Mouse (Mus musculus) urinary bladder, adult 2 months (tissue): ENCODE data around the gene Dapp1. TPM values are rescaled to one million over a fixed set of nuclear protein-coding genes. Genes with fewer than 3 reads are reported as not detected.
"Not testable (repeated sequence)": the region's sequence is repeated elsewhere in the genome, so short reads cannot be mapped to it uniquely, and the experiment has no call there.

ENCODE experiments used
- DNase-seq: peaks from one replicate; pipeline ENCODE4 v3.0.0; 2022; ENCODE audit warnings: low spot score
- polyA plus RNA-seq: library from polyadenylated mRNA; depleted of rRNA; stranded (reverse); fragments of >200 nt; gene quantifications from 2 replicates; pipeline ENCODE4 v1.2.3, GENCODE M21; 2012

Gene Dapp1
- polyA plus RNA-seq, 1 experiment, result 16.5 TPM

DNA sequence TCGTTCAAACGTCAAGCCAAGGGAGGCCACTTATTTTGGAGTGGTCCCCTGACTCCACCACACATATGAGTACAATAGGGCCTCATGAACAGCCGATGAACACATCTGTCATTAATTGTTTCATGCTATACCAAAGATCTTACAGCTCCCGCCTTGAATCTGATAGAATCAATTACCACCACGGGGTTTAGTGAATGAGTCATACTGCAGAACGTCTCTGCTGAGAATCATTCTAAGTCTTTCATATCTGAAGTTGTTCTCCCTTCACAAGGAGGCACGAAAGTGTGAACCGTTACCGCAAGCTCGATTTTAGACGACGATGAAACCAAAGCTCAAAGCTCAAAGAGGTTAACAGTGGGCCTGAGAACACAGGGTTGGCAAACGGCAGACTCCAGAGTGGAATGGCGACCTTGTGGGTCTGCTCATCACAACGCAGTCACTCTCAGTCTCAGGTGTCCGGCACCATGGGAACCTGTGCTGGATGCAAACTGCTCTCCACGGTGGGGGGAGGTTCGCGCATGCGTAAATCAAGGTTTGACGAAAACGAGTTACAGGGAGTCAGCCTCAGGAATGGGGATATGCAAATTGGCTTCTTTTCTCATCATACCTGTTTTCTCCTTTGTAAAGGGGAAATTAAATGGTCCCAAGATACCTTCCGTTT lies 27.0 kb downstream of the Dapp1 start:
- DNase-seq, result no peak

GRCm38 (mm10) chr3:137952914-137953880 lies 28.1 kb downstream of the Dapp1 start:
- DNase-seq, result no peak

GRCm38 (mm10) chr3:137952225-137952913 lies 29.0 kb downstream of the Dapp1 start:
- no peak for DNase-seq

- DNase-seq, result no peak
Measured at GRCm38 (mm10) chr3:137951819-137952218, 29.5 kb downstream of the Dapp1 start.

DNA sequence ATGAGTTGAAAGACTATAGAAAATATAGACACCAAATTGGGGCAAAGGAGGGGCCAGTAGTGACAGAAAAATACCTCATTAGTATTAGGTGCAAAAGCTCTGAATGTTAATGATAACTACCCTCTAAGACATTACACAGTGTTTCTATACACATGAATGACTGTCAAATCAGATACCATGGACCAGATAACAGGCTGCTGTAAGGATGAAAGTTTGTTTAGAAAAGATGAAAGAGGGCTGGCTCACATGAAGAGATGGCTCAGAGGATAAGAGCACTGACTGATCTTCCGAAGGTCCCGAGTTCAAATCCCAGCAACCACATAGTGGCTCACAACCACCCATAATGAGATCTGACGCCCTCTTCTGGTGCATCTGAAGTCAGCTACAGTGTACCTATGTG lies 30.0 kb downstream of the Dapp1 start:
- DNase-seq, result not testable (repeated sequence)

GRCm38 (mm10) chr3:137950191-137950885 lies 31.0 kb downstream of the Dapp1 start:
- DNase-seq, result no peak

GRCm38 (mm10) chr3:137947525-137947924 lies 33.8 kb downstream of the Dapp1 start:
- no peak for DNase-seq

- no peak for DNase-seq
Measured at GRCm38 (mm10) chr3:137946827-137947226, 34.5 kb downstream of the Dapp1 start.

GRCm38 (mm10) chr3:137943737-137944154 lies 37.6 kb downstream of the Dapp1 start:
- no peak for DNase-seq

- no peak for DNase-seq
Measured at GRCm38 (mm10) chr3:137942098-137942622, 39.2 kb downstream of the Dapp1 start.

DNA sequence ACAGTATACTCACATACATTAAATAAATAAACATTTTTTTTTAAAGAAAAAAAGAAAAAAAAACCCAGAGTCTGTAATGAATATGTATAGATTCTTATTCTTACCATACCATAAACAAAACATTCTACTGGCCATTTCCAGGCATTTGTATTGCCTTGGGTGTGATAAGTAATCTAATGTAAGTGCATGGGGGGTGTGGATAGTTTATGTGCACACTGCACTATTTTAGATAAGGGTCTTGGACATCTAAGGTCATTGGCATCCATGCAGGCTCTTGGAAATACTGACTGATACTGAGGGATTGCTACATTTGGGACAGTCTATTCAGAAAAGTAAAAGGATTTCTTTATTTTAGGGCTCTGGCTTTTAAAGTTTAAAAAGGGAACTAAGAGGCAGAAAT lies 39.8 kb downstream of the Dapp1 start:
- no peak for DNase-seq

GRCm38 (mm10) chr3:137940757-137941156 lies 40.6 kb downstream of the Dapp1 start:
- no peak for DNase-seq

DNA sequence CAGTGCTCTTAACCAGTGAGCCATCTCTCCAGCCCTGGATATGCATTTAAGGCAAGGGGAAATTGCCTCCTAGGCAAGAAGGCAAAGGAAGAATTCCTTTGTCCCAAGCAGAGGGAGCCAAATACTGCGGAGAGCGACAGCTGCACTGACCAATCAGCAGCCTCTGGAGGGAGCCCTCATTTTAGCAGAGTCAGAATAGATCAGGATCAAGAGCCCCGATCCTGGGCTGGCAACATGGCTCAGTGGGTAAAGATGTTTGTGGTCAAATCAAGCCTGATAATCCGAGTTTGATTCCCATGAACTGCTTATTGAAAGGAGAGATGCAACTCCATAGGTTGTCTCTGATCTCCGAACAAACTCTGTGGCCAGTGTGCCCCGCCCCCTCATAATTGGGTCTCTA lies 42.7 kb downstream of the Dapp1 start:
- DNase-seq, result no peak

GRCm38 (mm10) chr3:137936541-137936940 lies 44.8 kb downstream of the Dapp1 start:
- DNase-seq, result no peak

DNA sequence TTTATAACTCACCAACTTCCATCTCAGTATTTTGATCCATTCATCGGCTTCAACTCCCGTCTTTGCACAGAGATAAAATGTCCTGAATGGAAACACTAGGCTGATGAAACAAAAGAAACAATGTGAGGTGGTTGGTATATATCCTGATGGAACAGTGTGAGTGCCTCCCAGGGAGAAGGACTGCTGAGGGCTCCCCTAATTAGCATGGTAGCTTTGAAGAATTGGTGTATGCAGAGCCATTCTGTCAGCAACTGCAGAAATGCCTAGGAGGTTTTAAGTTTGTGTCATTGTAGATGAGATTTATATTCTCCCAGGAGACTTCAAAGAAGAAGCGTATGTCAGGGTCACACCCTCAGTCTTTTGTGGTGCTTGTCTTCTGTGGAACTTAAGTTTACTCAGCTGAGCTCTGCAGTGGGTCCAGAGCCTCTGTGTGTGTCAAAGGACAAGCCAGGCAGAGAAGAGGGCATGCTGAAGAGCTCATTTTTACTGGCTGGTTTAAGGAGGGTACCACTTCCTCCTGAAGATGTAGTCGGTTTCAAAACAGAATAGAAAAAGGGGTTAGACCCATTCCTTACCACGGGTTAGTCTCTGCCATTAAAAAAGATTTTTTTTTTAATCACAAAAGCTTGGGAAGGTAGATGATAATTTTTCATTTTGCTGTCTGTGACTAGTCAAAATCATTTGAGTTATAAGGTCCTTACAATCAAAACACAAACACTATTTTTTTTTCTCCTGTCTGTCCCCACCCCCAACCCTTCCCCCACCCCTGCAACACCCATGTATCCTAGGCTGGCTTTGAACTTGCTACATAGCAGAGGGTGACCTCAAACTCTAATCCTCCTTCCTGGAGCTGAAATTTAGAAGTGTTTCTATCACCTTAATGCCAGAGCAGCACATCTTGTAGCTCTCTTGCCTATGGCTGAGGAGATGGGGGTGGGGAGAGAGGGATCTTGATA lies 45.5 kb downstream of the Dapp1 start:
- DNase-seq, result no peak

DNA sequence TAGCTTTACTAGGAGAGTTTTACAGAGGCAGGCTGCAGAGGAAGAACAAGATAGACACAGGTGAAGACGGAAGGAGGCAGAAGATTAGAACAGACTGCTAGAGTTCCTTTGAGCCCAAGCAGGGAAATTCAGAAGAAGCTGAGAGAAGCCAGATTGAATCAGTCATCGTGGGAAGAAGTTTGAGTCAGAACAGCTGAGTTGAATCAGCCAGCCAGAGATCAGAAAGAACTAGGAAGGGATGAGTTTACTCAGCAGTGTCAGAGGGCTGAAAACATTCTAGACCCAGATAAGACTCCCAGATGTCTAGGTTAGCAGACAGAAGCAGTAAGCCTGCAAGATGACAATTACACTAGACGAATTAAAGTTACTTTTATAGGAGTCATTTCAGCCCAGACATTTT lies 47.4 kb downstream of the Dapp1 start:
- DNase-seq, result no peak

DNA sequence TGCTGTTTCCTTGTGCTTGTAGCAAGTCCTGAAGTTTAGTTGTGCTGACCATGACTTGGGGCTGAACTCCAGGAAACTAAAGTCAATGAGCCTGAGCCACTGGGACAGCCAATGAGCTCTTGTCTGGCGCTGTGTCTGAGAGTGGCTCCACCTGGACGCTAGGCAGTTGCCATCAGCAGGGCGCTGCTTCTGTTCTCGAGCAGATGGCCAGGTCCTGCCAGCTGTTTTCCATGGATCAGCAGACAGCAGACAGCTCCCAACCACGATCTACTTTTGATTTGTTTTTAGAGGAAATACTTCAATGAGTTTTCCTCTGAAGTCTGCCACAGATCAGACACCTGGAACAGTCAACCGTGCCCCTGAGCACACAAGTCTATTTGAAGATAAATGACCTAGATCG lies 48.6 kb downstream of the Dapp1 start:
- DNase-seq, result no peak

DNA sequence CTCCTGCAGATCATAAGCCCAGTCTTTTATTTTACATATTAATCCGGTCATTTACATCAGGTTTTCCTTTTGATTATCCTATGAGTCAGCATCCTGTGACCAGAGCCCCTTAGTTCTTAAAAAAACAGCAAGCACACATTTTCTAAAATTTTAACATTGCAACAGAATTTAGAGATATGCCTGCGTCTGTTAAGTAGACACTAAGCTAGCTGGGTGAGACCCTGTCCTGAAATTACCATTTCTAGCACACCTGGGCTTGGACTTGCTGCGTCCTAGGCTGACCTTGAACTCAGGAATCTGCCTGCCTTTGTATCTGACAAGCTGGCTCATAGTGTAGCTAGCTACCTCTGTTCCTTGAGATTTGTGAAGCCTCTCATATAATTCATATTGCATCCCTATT lies 51.4 kb downstream of the Dapp1 start:
- no peak for DNase-seq

DNA sequence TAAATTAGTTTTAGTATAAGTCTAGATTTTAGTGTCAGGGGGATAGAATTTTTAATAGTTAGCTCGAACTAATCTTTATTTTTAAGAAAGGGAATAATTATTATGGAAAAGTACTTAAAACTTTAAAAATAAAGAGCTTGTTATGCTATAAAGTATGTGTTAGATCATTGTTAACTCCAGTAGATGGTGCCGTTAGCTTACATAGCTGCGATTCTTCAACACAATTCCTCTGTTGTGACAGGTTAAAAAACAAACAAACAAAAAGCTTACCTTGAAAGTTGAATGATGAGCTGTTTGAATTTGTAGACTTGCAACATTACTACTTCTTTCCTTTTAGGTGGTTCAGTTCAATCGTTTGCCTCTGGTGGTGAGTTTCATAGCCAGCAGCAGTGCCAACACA lies 54.3 kb downstream of the Dapp1 start:
- no peak for DNase-seq

DNA sequence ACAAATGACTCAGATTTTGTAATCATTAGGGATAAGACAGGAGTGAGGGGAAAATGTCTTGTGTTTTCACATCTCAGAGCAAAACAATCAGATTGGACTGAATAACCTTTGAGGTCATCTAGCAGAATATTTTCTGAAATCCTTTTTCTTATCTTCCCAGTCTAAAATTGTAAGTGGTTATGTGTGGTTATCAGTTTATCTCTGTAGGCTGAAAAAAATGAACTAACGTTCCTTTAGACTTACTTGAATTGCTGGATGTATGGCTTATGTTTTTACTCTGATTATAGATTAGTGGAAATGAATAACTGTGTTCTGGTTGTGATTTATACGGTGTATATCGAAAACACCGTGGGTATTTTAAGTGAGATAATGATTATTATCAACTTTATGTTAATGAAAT lies 60.8 kb downstream of the Dapp1 start:
- no peak for DNase-seq
